In the genomic region with DNA sequence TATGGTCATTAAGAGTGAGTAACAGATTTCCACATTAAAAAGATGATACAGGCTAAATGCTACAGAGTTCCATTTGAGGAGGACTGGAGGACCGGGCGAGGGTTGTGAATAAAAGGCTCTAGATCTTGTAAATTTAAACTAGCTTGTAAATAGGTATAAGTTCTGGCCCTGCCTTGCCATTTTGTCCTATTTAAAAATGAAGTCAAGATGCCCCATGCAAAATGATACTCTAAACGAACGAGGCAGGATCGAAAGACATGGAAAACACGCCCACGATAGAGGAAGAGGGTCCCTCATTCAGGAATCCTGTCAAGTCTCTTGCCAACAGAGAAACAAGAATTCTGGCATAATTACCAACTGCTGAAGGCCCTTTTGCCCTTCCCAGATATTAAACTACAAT, we compare ENCODE assay signal across 9 mouse cellular contexts. TPM values are rescaled to one million over a fixed set of nuclear protein-coding genes. Genes with fewer than 3 reads are reported as not detected.
DNase-seq lines count a peak whose midpoint lies in the region; ATAC-seq and TF ChIP-seq lines count a peak whose summit lies in the region.
"Had no signal": no experiment of that assay in that cellular context is flagged by ENCODE, and none has a peak within 500 bp of the region (broad histone marks: within the 10 kb centered on the region; RNA-seq: fewer than 3 reads in every experiment).

No protein-coding gene starts in this region.

- no peaks in the 10 kb centered on the region for H3K9me3 ChIP-seq in heart, embryonic 13.5 days
- no peaks in the 10 kb centered on the region for H3K9me3 ChIP-seq in heart, embryonic 11.5 days (replicated peaks; ENCODE audit: control insufficient read depth, low read length)
- no peaks in the 10 kb centered on the region for H3K9me3 ChIP-seq in E14TG2a.4 (ENCODE audit: low read length)
- H3K9me3 ChIP-seq in hindbrain, embryonic 12.5 days (replicated peaks): no peaks in the 10 kb centered on the region
- H3K9me3 ChIP-seq in liver, postnatal 0 days (ENCODE audit: low read length): no peaks in the 10 kb centered on the region

- H3K4me2 ChIP-seq in heart, embryonic 13.5 days: peak overlapping the region; percentile 94; the same call in 1 of the 2 replicates
- H3K4me2 ChIP-seq in heart, embryonic 11.5 days: no peak overlapping the region
- peak overlapping the region; percentile 82; the same call in 1 of the 2 replicates for H3K4me2 ChIP-seq in hindbrain, embryonic 12.5 days (replicated peaks)
- H3K4me2 ChIP-seq in liver, postnatal 0 days (ENCODE audit: low read depth, low read length): 0 out of 2 replicates have a peak overlapping the region, but pooled peaks have one; percentile 78

- peaks cover 28% of the 10 kb centered on the region for H3K36me3 ChIP-seq in heart, embryonic 13.5 days
- H3K36me3 ChIP-seq in heart, embryonic 11.5 days (ENCODE audit: control insufficient read depth, insufficient read depth, low read length): peaks cover 11% of the 10 kb centered on the region
- peaks cover 36% of the 10 kb centered on the region for H3K36me3 ChIP-seq in E14TG2a.4 (ENCODE audit: insufficient read depth, low read length)
- H3K36me3 ChIP-seq in hindbrain, embryonic 12.5 days: peaks cover 26% of the 10 kb centered on the region
- H3K36me3 ChIP-seq in liver, postnatal 0 days (replicated peaks; ENCODE audit: insufficient read depth, low read length): peaks cover 22% of the 10 kb centered on the region

- no peak overlapping the region for H3K27ac ChIP-seq in heart, embryonic 13.5 days (replicated peaks)
- no peak overlapping the region for H3K27ac ChIP-seq in heart, embryonic 11.5 days (ENCODE audit: low read depth, low read length)
- 0 out of 2 replicates have a peak overlapping the region, but pooled peaks have one; percentile 3 for H3K27ac ChIP-seq in hindbrain, embryonic 12.5 days
- H3K27ac ChIP-seq in liver, postnatal 0 days (ENCODE audit: low read depth): no peak overlapping the region

- no peak overlapping the region for H3K4me3 ChIP-seq in heart, embryonic 13.5 days
- no peak overlapping the region for H3K4me3 ChIP-seq in heart, embryonic 11.5 days (ENCODE audit: low read depth, low read length)
- 0 out of 2 replicates have a peak overlapping the region, but pooled peaks have one; percentile 99 for H3K4me3 ChIP-seq in E14TG2a.4 (replicated peaks; ENCODE audit: low read length)
- no peak overlapping the region for H3K4me3 ChIP-seq in hindbrain, embryonic 12.5 days
- H3K4me3 ChIP-seq in liver, postnatal 0 days (ENCODE audit: low read depth, low read length): no peak overlapping the region

- peaks cover 20% of the 10 kb centered on the region for H3K27me3 ChIP-seq in heart, embryonic 13.5 days (replicated peaks)
- no peaks in the 10 kb centered on the region for H3K27me3 ChIP-seq in heart, embryonic 11.5 days (ENCODE audit: control insufficient read depth, insufficient read depth, low read length)
- peaks cover 11% of the 10 kb centered on the region for H3K27me3 ChIP-seq in E14TG2a.4 (ENCODE audit: insufficient read depth, low read length)
- H3K27me3 ChIP-seq in hindbrain, embryonic 12.5 days: no peaks in the 10 kb centered on the region
- H3K27me3 ChIP-seq in liver, postnatal 0 days (ENCODE audit: insufficient read depth, low read length): no peaks in the 10 kb centered on the region

- no peak overlapping the region; the same call in 1 of the 2 replicates for H3K9ac ChIP-seq in heart, embryonic 13.5 days
- no peak overlapping the region for H3K9ac ChIP-seq in heart, embryonic 11.5 days (ENCODE audit: low read depth, low read length)
- H3K9ac ChIP-seq in hindbrain, embryonic 12.5 days: no peak overlapping the region
- H3K9ac ChIP-seq in liver, postnatal 0 days (replicated peaks): no peak overlapping the region

- no peak for TF ChIP-seq EP300 in liver, postnatal 0 days (IDR thresholded peaks at IDR 0.05; ENCODE audit: low read depth)

- TF ChIP-seq CTCF in E14TG2a.4 (conservative IDR thresholded peaks at IDR 0.05; ENCODE audit: low read length): no peak
- TF ChIP-seq CTCF in liver, postnatal 0 days (IDR thresholded peaks at IDR 0.05; ENCODE audit: low read depth): no peak

- no peak for ATAC-seq in heart, embryonic 13.5 days (ENCODE audit: extremely low read depth, insufficient number of reproducible peaks, low FRiP score, low TSS enrichment)
- ATAC-seq in heart, embryonic 11.5 days (replicated peaks; ENCODE audit: insufficient number of reproducible peaks, low FRiP score, low TSS enrichment): no peak
- no peak for ATAC-seq in hindbrain, embryonic 12.5 days (ENCODE audit: low FRiP score)
- ATAC-seq in liver, postnatal 0 days: no peak

- WGBS in heart, embryonic 13.5 days: 82% methylated on average over 7 of the region's 7 CpGs
- 82% methylated on average over 7 of the region's 7 CpGs for WGBS in heart, embryonic 11.5 days (ENCODE audit: insufficient replicate concordance)
- WGBS in hindbrain, embryonic 12.5 days: 82% methylated on average over 7 of the region's 7 CpGs
- WGBS in liver, postnatal 0 days (ENCODE audit: insufficient replicate concordance): 83% methylated on average over 7 of the region's 7 CpGs

- peaks cover 62% of the 10 kb centered on the region for H3K4me1 ChIP-seq in heart, embryonic 13.5 days
- H3K4me1 ChIP-seq in heart, embryonic 11.5 days (ENCODE audit: control insufficient read depth, insufficient read depth, low read length): peaks cover 20% of the 10 kb centered on the region
- peaks cover 66% of the 10 kb centered on the region for H3K4me1 ChIP-seq in E14TG2a.4 (replicated peaks; ENCODE audit: low read depth, low read length)
- H3K4me1 ChIP-seq in hindbrain, embryonic 12.5 days: peaks cover 49% of the 10 kb centered on the region
- H3K4me1 ChIP-seq in liver, postnatal 0 days (ENCODE audit: insufficient read depth): peaks cover 22% of the 10 kb centered on the region

- no peak for DNase-seq in liver, postnatal 0 days
- no peak for DNase-seq in gastrocnemius, postnatal 4 days (ENCODE audit: low spot score in 2 of 2)
- DNase-seq in lung, postnatal 10 days: no peak
- no peak for DNase-seq in testis, postnatal 10 days (ENCODE audit: low spot score)

RNA-seq across cellular contexts. Expression of gene Cygb, which starts 16.3 kb away (rescaled TPM):
- 2.6 TPM in 2 replicates for polyA plus RNA-seq in heart, embryonic 13.5 days (2015; fragmentation: Nextera tagmentation; extraction: Ambion mirVana)
- polyA plus RNA-seq in heart, embryonic 11.5 days (2014; fragmentation: Nextera tagmentation; extraction: Ambion mirVana): 1.1 and 1.2 TPM in 2 replicates
- 4.5 and 5.9 TPM in 2 replicates for polyA plus RNA-seq in hindbrain, embryonic 12.5 days (2016; fragmentation: Nextera tagmentation; extraction: Ambion mirVana)
- 3.6 and 3.7 TPM in 2 replicates for polyA plus RNA-seq in liver, postnatal 0 days (2015; fragmentation: Nextera tagmentation; extraction: Ambion mirVana)
- total RNA-seq in gastrocnemius, postnatal 4 days (2021): 10 to 100 TPM; 26.5 to 30.5 TPM
- total RNA-seq: megakaryocyte, adult 5-6 weeks had no signal

RNA-seq across cellular contexts. Expression of gene Prcd, which starts 17.1 kb away (rescaled TPM):
- 0.51 and 0.93 TPM in 2 replicates for polyA plus RNA-seq in heart, embryonic 13.5 days (2015; fragmentation: Nextera tagmentation; extraction: Ambion mirVana)
- 0.35 and 0.92 TPM in 2 replicates for polyA plus RNA-seq in heart, embryonic 11.5 days (2014; fragmentation: Nextera tagmentation; extraction: Ambion mirVana)
- 0.34 and 0.43 TPM in 2 replicates for polyA plus RNA-seq in hindbrain, embryonic 12.5 days (2016; fragmentation: Nextera tagmentation; extraction: Ambion mirVana)
- 0.32 TPM in 1 of 2 replicates, not detected in the other for polyA plus RNA-seq in liver, postnatal 0 days (2015; fragmentation: Nextera tagmentation; extraction: Ambion mirVana)
- under 1 TPM; 0.86 to 0.91 TPM for total RNA-seq in gastrocnemius, postnatal 4 days (2021)
- total RNA-seq: megakaryocyte, adult 5-6 weeks had no signal

RNA-seq across cellular contexts. Expression of gene Rhbdf2, which starts 43.6 kb away (rescaled TPM):
- 7.2 and 8.0 TPM in 2 replicates for polyA plus RNA-seq in heart, embryonic 13.5 days (2015; fragmentation: Nextera tagmentation; extraction: Ambion mirVana)
- 5.0 and 6.0 TPM in 2 replicates for polyA plus RNA-seq in heart, embryonic 11.5 days (2014; fragmentation: Nextera tagmentation; extraction: Ambion mirVana)
- 3.7 and 4.5 TPM in 2 replicates for polyA plus RNA-seq in hindbrain, embryonic 12.5 days (2016; fragmentation: Nextera tagmentation; extraction: Ambion mirVana)
- polyA plus RNA-seq in liver, postnatal 0 days (2015; fragmentation: Nextera tagmentation; extraction: Ambion mirVana): 4.9 and 6.2 TPM in 2 replicates
- total RNA-seq in gastrocnemius, postnatal 4 days (2021): 1 to 10 TPM; 7.4 to 9.1 TPM
